Mouse (Mus musculus) kidney, adult 2 months (tissue): Measurements from ENCODE around the gene Asic3. TPM values are rescaled to one million over a fixed set of nuclear protein-coding genes. Genes with fewer than 3 reads are reported as not detected.

Experiments used
- DNase-seq: peaks from one replicate; pipeline ENCODE4 v3.0.0; 2021
- H3K27ac ChIP-seq: fragments of 200-500 bp; 2 replicates; pipeline ENCODE4 v1.5.1; 2012; ENCODE audit warnings: low read depth, low read length, control low read depth, inconsistent platforms; ENCODE audit not compliant: insufficient read depth
- H3K27me3 ChIP-seq: fragments of 200-500 bp; replicated peaks from 2 replicates; pipeline ENCODE4 v1.6.1; 2012; ENCODE audit warnings: mild to moderate bottlenecking, moderate library complexity, low read length, inconsistent platforms; ENCODE audit not compliant: control insufficient read depth, insufficient read depth
- H3K36me3 ChIP-seq: fragments of 200-500 bp; 2 replicates; pipeline ENCODE4 v1.6.1; 2012; ENCODE audit warnings: mild to moderate bottlenecking, moderate library complexity, low read length, inconsistent platforms; ENCODE audit not compliant: control insufficient read depth, insufficient read depth
- H3K4me1 ChIP-seq: fragments of 200-500 bp; 2 replicates; pipeline ENCODE4 v1.6.1; 2011; ENCODE audit warnings: low read length; ENCODE audit not compliant: control insufficient read depth, insufficient read depth
- H3K4me3 ChIP-seq: fragments of 200-500 bp; 2 replicates; pipeline ENCODE4 v1.5.1; 2011; ENCODE audit warnings: mild to moderate bottlenecking, low read depth, low read length, control low read depth; ENCODE audit not compliant: insufficient read depth
- CTCF ChIP-seq: fragments of 200-500 bp; conservative IDR thresholded peaks from 2 replicates; pipeline ENCODE4 v1.5.1; 2011; ENCODE audit warnings: low read depth, mild to moderate bottlenecking, control low read depth, low read length, moderate library complexity, mixed read lengths; ENCODE audit not compliant: insufficient read depth, insufficient read length
- POLR2A ChIP-seq: fragments of 200-500 bp; IDR thresholded peaks from one replicate; pipeline ENCODE4 v1.6.1; 2011; ENCODE audit warnings: low read depth, low read length, control low read depth
- WGBS: fragments of 180-500 bp; shearing (Covaris S2); methylation state at CpG from one replicate; pipeline ENCODE4 v1.1.7; 2018; 5-methylcytosine and 5-hydroxymethylcytosine counted together
- polyA plus RNA-seq: library from polyadenylated mRNA; depleted of rRNA; stranded (reverse); fragments of >200 nt; gene quantifications from 2 replicates; pipeline ENCODE4 v1.2.3, GENCODE M21; 2012; rRNA removed

The Asic3 gene
- polyA plus RNA-seq: 0.20 and 0.33 TPM in 2 replicates

- no peaks in the 10 kb centered on the region for H3K4me1 ChIP-seq
- no peaks in the 10 kb centered on the region for H3K36me3 ChIP-seq
- WGBS: 26% methylated on average over 11 of the region's 11 CpGs
- DNase-seq: peak; percentile 49
- no peak within 1 kb of the TSS for H3K27ac ChIP-seq
- H3K27me3 ChIP-seq: no peaks in the 10 kb centered on the region
- H3K4me3 ChIP-seq: no peak within 1 kb of the TSS
- no peak for TF ChIP-seq CTCF
Observed at GRCm38 (mm10) chr5:24413042-24413693, at the start of gene Asic3. Gene Asic3, plus strand, starts transcription at chr5:24413392.

GRCm38 (mm10) chr5:24363467-24363866 is 49.7 kb upstream of the Asic3 start:
- no peak for DNase-seq
- no peaks in the 10 kb centered on the region for H3K4me1 ChIP-seq
- no peak overlapping the region for H3K4me3 ChIP-seq
- H3K27me3 ChIP-seq: no peaks in the 10 kb centered on the region
- 55% methylated on average over 2 of the region's 2 CpGs for WGBS
- TF ChIP-seq CTCF (no peak), POLR2A (no peak)
- no peaks in the 10 kb centered on the region for H3K36me3 ChIP-seq
- no peak overlapping the region for H3K27ac ChIP-seq

- no peak overlapping the region for H3K4me3 ChIP-seq
- no peak for DNase-seq
- H3K27ac ChIP-seq: peak overlapping the region; percentile 5; the same call in 1 of the 2 replicates
- H3K4me1 ChIP-seq: no peaks in the 10 kb centered on the region
- WGBS: 54% methylated on average over 3 of the region's 3 CpGs
- no peaks in the 10 kb centered on the region for H3K27me3 ChIP-seq
- H3K36me3 ChIP-seq: no peaks in the 10 kb centered on the region
- TF ChIP-seq CTCF (no peak), POLR2A (no peak)
Observed at GRCm38 (mm10) chr5:24364061-24364460, 49.1 kb upstream of the Asic3 start.

DNA sequence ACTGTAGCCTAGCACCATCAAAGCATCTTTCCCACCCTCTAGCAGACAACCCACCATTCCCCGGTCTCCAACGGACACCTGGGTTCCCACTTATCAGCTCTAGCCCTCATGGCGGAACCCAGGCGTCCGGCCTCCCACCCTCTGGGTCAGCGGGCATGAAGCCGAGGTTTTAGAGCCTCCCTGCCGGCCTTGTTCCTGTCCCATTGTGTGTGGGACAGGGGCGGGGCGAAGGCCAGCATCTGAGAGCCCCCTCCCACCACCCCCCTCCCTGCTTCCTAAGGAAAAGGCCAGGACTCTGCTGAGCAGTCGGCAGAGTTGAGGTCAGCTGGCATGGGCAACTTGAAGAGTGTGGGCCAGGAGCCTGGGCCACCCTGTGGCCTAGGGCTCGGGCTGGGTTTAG is 48.7 kb upstream of the Asic3 start, which contains the start of gene Nos3:
Gene Nos3, plus strand, starts transcription at position 303 of the 400 bp plus-strand sequence.
- WGBS: 60% methylated on average over 12 of the region's 12 CpGs
- H3K27me3 ChIP-seq: no peaks in the 10 kb centered on the region
- H3K4me3 ChIP-seq: peak within 1 kb of the TSS; percentile 54
- peak within 1 kb of the TSS; percentile 68 for H3K27ac ChIP-seq
- no peak for TF ChIP-seq POLR2A
- no peak for TF ChIP-seq CTCF
- no peaks in the 10 kb centered on the region for H3K36me3 ChIP-seq
- DNase-seq: peak; percentile 75
- H3K4me1 ChIP-seq: no peaks in the 10 kb centered on the region

DNA sequence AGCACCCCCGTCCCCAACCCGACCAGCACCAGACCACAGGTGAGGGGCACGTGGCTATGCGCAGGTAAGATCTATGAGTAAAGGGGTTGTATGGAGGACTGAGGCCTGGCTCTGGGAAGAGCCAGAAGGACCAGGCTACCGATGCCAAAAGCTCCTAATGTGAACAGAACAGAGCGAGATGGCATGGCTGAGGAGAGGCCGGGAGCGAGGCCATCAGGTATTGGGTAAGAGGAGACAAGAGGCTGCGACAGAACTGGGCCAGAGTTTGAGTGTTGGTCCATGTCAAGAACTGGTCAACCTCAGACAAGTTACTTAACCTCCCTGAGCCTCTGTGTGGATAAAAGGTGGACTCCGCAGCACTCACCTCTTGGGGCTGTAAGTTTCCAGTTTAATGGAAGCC is 48.2 kb upstream of the Asic3 start:
- WGBS: 77% methylated on average over 10 of the region's 10 CpGs
- Histone ChIP-seq H3K27me3 (no peaks in the 10 kb centered on the region), H3K36me3 (no peaks in the 10 kb centered on the region), H3K4me3 (peak overlapping the region; percentile 54), H3K4me1 (no peaks in the 10 kb centered on the region), H3K27ac (peak overlapping the region; percentile 68)
- TF ChIP-seq CTCF: no peak
- no peak for TF ChIP-seq POLR2A
- no peak for DNase-seq

DNA sequence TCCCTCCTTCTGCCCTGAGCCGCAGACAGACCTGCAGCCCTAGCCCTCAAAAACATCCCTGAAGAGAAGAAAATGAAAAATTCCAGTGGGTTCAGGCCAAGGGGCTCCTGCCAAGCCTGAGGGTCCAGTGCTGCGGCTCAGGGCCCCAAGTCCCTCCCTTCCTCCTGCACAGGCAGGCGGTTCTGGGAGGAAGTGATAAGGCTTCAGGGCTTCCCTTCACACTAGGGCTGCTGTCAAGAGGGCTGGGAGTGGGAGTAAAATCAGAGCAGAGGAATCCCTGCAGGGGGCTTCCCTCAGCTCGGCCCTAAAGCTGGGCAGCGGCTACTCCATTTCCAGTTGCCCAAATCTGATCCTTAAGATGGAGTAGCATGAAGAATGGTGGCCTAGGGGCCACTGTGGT is 47.7 kb upstream of the Asic3 start:
- peak; percentile 17 for DNase-seq
- Histone ChIP-seq H3K27ac (peak overlapping the region; percentile 68), H3K27me3 (no peaks in the 10 kb centered on the region), H3K4me1 (no peaks in the 10 kb centered on the region), H3K36me3 (no peaks in the 10 kb centered on the region), H3K4me3 (peak overlapping the region; percentile 54)
- WGBS: 54% methylated on average over 5 of the region's 5 CpGs
- TF ChIP-seq POLR2A (no peak), CTCF (no peak)

DNA sequence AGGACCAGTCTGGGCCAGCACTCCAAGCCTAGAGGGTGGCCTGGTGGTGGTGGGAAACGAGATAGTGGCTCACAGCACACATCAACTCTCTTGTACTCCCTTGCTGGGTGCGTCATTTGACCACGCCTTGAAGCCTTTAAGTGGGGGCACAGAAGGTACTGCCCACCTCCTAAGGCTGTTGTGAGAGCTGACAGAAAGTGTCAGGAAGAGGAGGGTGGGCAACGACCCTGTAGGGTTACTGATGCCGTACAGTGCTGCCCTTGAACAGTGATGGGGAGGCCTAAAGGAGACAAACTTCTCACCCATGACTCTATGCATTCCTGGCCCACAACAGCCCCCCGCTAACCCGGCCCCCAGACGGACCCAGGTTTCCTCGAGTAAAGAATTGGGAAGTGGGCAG is 46.8 kb upstream of the Asic3 start:
- H3K27ac ChIP-seq: no peak overlapping the region
- H3K4me3 ChIP-seq: no peak overlapping the region
- 72% methylated on average over 9 of the region's 9 CpGs for WGBS
- no peaks in the 10 kb centered on the region for H3K27me3 ChIP-seq
- no peaks in the 10 kb centered on the region for H3K4me1 ChIP-seq
- DNase-seq: no peak
- TF ChIP-seq POLR2A: no peak
- no peaks in the 10 kb centered on the region for H3K36me3 ChIP-seq
